Comparison of ENCODE assay signal across 18 mouse cellular contexts in genomic region chr10:42696361-42696760, GRCm38 (mm10).
A peak's percentile ranks its signal among the peaks of the same experiment; 100 is the strongest.
DNase-seq lines count a peak whose midpoint lies in the region; ATAC-seq and TF ChIP-seq lines count a peak whose summit lies in the region.
"Had no signal": no experiment of that assay in that cellular context is flagged by ENCODE, and none has a peak within 500 bp of the region (broad histone marks: within the 10 kb centered on the region; RNA-seq: fewer than 3 reads in every experiment).

No protein-coding gene starts in this region.

- H3K9me3 ChIP-seq in kidney, postnatal 0 days (replicated peaks; ENCODE audit: low read length) = no peaks in the 10 kb centered on the region
- no peaks in the 10 kb centered on the region for H3K9me3 ChIP-seq in liver, embryonic 11.5 days (ENCODE audit: control insufficient read depth, low read length)
- H3K9me3 ChIP-seq: embryonic facial prominence, embryonic 12.5 days; forebrain, embryonic 15.5 days; heart, embryonic 12.5 days; limb, embryonic 10.5 days; limb, embryonic 15.5 days; midbrain, embryonic 13.5 days had no signal

- in situ Hi-C loops in Patski (cut with MboI; ENCODE audit: low pct_unique_long_range_greater_than_20kb) = no loop called here

- no peaks in the 10 kb centered on the region for H3K27me3 ChIP-seq in Patski
- no peaks in the 10 kb centered on the region for H3K27me3 ChIP-seq in kidney, postnatal 0 days (ENCODE audit: insufficient read depth, low read length)
- no peaks in the 10 kb centered on the region for H3K27me3 ChIP-seq in liver, embryonic 11.5 days (replicated peaks; ENCODE audit: control insufficient read depth, insufficient read depth, low read length)
- H3K27me3 ChIP-seq: embryonic facial prominence, embryonic 12.5 days; forebrain, embryonic 15.5 days; heart, embryonic 12.5 days; limb, embryonic 15.5 days; midbrain, embryonic 13.5 days had no signal

- POLR2A ChIA-PET in Patski (lab: Charles Lee) = no interaction called here

- H3K36me3 ChIP-seq in kidney, postnatal 0 days (ENCODE audit: insufficient read depth, low read length) = 0 out of 2 replicates have a peak, but pooled peaks cover 3% of the 10 kb centered on the region
- H3K36me3 ChIP-seq in liver, embryonic 11.5 days (ENCODE audit: control insufficient read depth, insufficient read depth, low read length) = peaks cover 3% of the 10 kb centered on the region; the same call in 1 of the 2 replicates
- H3K36me3 ChIP-seq: embryonic facial prominence, embryonic 12.5 days; limb, embryonic 10.5 days; limb, embryonic 15.5 days had no signal

- no peak overlapping the region for H3K4me3 ChIP-seq in kidney, postnatal 0 days (replicated peaks; ENCODE audit: low read depth, low read length)
- no peak overlapping the region for H3K4me3 ChIP-seq in left cerebral cortex, adult 2 months
- H3K4me3 ChIP-seq in liver, embryonic 11.5 days (ENCODE audit: low read depth, low read length) = no peak overlapping the region
- H3K4me3 ChIP-seq: embryonic facial prominence, embryonic 12.5 days; forebrain, embryonic 15.5 days; gastrocnemius, adult 2 months; heart, embryonic 12.5 days; limb, embryonic 10.5 days; limb, embryonic 15.5 days; midbrain, embryonic 13.5 days had no signal

- no peaks in the 10 kb centered on the region for H3K4me1 ChIP-seq in kidney, postnatal 0 days (replicated peaks; ENCODE audit: insufficient read depth, low read length)
- no peaks in the 10 kb centered on the region for H3K4me1 ChIP-seq in liver, embryonic 11.5 days (replicated peaks; ENCODE audit: control insufficient read depth, insufficient read depth, low read length)
- H3K4me1 ChIP-seq: forebrain, embryonic 15.5 days; heart, embryonic 12.5 days; limb, embryonic 15.5 days; midbrain, embryonic 13.5 days had no signal

- CTCF ChIA-PET in Patski (lab: Charles Lee) = interaction anchor here (1.5 to 2.0 kb wide), 2 partner anchors 9 to 16 kb away, joined by 4 to 14 read pairs; no protein-coding TSS in a partner anchor

- H3K4me2 ChIP-seq in kidney, postnatal 0 days (ENCODE audit: low read length) = peak overlapping the region; percentile 17
- no peak overlapping the region for H3K4me2 ChIP-seq in liver, embryonic 11.5 days
- H3K4me2 ChIP-seq: embryonic facial prominence, embryonic 12.5 days; forebrain, embryonic 15.5 days; heart, embryonic 12.5 days; hindbrain, embryonic 14.5 days; limb, embryonic 15.5 days; midbrain, embryonic 13.5 days had no signal

- 53% methylated on average over 13 of the region's 13 CpGs for WGBS in kidney, postnatal 0 days
- WGBS in liver, embryonic 11.5 days = 94% methylated on average over 13 of the region's 13 CpGs

- no peak for TF ChIP-seq CTCF in Patski (IDR thresholded peaks at IDR 0.05)
- TF ChIP-seq CTCF in kidney, postnatal 0 days (IDR thresholded peaks at IDR 0.05; ENCODE audit: low read depth) = no peak
- no peak for TF ChIP-seq CTCF in left cerebral cortex, adult 2 months (IDR thresholded peaks at IDR 0.05)

- intact Hi-C loops in left cerebral cortex, adult 2 months (cut with DNase I) = loop anchor here (5.0 kb wide), 2 partner anchors 36 to 106 kb away; no protein-coding TSS in a partner anchor

- DNase-seq in Patski (ENCODE audit: low read depth, low spot score) = no peak
- DNase-seq in kidney, adult 8-10 months = peak; percentile 76 to 78
- DNase-seq in kidney, postnatal 0 days (ENCODE audit: low spot score) = peak; percentile 47
- peak; percentile 54 to 70 for DNase-seq in kidney, postnatal 4 days
- DNase-seq in left cerebral cortex, adult 2 months (ENCODE audit: extremely low spot score in 1 of 2, low spot score in 2 of 2) = no peak
- no peak for DNase-seq in layer of hippocampus, adult 9-10 months (ENCODE audit: low spot score)
- DNase-seq in liver, embryonic 11.5 days (ENCODE audit: low spot score) = no peak

- ATAC-seq in Patski = peak; percentile 84
- ATAC-seq in kidney, postnatal 0 days (replicated peaks; ENCODE audit: low FRiP score, low read depth) = peak; percentile 69; the same call in 1 of the 2 replicates
- ATAC-seq in liver, embryonic 11.5 days (replicated peaks; ENCODE audit: low FRiP score) = no peak
- ATAC-seq: forebrain, embryonic 15.5 days; intestine, postnatal 0 days; midbrain, embryonic 13.5 days had no signal

- H3K27ac ChIP-seq in kidney, postnatal 0 days = no peak overlapping the region
- no peak overlapping the region for H3K27ac ChIP-seq in left cerebral cortex, adult 2 months
- H3K27ac ChIP-seq in liver, embryonic 11.5 days (ENCODE audit: low read depth, low read length) = no peak overlapping the region
- H3K27ac ChIP-seq: embryonic facial prominence, embryonic 12.5 days; forebrain, embryonic 15.5 days; gastrocnemius, adult 2 months; hindbrain, embryonic 14.5 days; limb, embryonic 10.5 days; limb, embryonic 15.5 days; liver, embryonic 14.5 days; macrophage; midbrain, embryonic 13.5 days had no signal

- H3K9ac ChIP-seq in kidney, postnatal 0 days (ENCODE audit: low read depth, low read length) = no peak overlapping the region
- no peak overlapping the region for H3K9ac ChIP-seq in liver, embryonic 11.5 days (ENCODE audit: low read depth, low read length)
- H3K9ac ChIP-seq: embryonic facial prominence, embryonic 12.5 days; forebrain, embryonic 15.5 days; heart, embryonic 12.5 days; hindbrain, embryonic 14.5 days; limb, embryonic 15.5 days; liver, embryonic 14.5 days; midbrain, embryonic 13.5 days had no signal

Comparison
In these comparisons a context has a peak if more than half of its experiments do, and no peak if none do; other contexts are left out.
1. DNase-seq: peak in kidney, adult 8-10 months (2 of 2), kidney, postnatal 0 days (single experiment) and kidney, postnatal 4 days (2 of 2); none in Patski (single experiment), left cerebral cortex, adult 2 months (0 of 2), layer of hippocampus, adult 9-10 months (single experiment) and liver, embryonic 11.5 days (single experiment).